Mouse (Mus musculus) testis, adult 2 months (tissue): ENCODE data around the gene Ripor2. TPM values are rescaled to one million over a fixed set of nuclear protein-coding genes. Genes with fewer than 3 reads are reported as not detected.

ENCODE experiments used
- H3K27ac ChIP-seq: fragments of 200-500 bp; 2 replicates; pipeline ENCODE4 v1.5.1; 2012; ENCODE audit warnings: low read depth, low read length; ENCODE audit not compliant: control insufficient read depth, insufficient read depth
- H3K27me3 ChIP-seq: fragments of 200-500 bp; 2 replicates; pipeline ENCODE4 v1.6.1; 2012; ENCODE audit warnings: mild to moderate bottlenecking, low read length, moderate library complexity; ENCODE audit not compliant: control insufficient read depth, insufficient read depth
- H3K36me3 ChIP-seq: fragments of 200-500 bp; 2 replicates; pipeline ENCODE4 v1.6.1; 2012; ENCODE audit warnings: mild to moderate bottlenecking, low read length; ENCODE audit not compliant: control insufficient read depth, insufficient read depth
- H3K4me1 ChIP-seq: fragments of 200-500 bp; 2 replicates; pipeline ENCODE4 v1.6.1; 2012; ENCODE audit warnings: low read length; ENCODE audit not compliant: control insufficient read depth, insufficient read depth
- H3K4me3 ChIP-seq: fragments of 200-500 bp; 2 replicates; pipeline ENCODE4 v1.5.1; 2012; ENCODE audit warnings: low read depth, mild to moderate bottlenecking, low read length, moderate library complexity, mixed read lengths; ENCODE audit not compliant: control insufficient read depth
- CTCF ChIP-seq: fragments of 200-500 bp; IDR thresholded peaks from 2 replicates; pipeline ENCODE4 v1.5.1; 2012; ENCODE audit warnings: low read depth, mild to moderate bottlenecking, inconsistent platforms, low read length, moderate library complexity; ENCODE audit not compliant: control insufficient read depth, insufficient read depth, insufficient replicate concordance
- POLR2A ChIP-seq: fragments of 200-500 bp; IDR thresholded peaks from 2 replicates; pipeline ENCODE4 v1.6.1; 2012; ENCODE audit warnings: low read depth, mild to moderate bottlenecking, inconsistent platforms, low read length, moderate library complexity; ENCODE audit not compliant: control insufficient read depth
- polyA plus RNA-seq: library from polyadenylated mRNA; depleted of rRNA; stranded (reverse); fragments of >200 nt; gene quantifications from 2 replicates; pipeline ENCODE4 v1.2.3, GENCODE M21; 2012

Ripor2 gene
- polyA plus RNA-seq, 1 experiment = 2.1 TPM

DNA sequence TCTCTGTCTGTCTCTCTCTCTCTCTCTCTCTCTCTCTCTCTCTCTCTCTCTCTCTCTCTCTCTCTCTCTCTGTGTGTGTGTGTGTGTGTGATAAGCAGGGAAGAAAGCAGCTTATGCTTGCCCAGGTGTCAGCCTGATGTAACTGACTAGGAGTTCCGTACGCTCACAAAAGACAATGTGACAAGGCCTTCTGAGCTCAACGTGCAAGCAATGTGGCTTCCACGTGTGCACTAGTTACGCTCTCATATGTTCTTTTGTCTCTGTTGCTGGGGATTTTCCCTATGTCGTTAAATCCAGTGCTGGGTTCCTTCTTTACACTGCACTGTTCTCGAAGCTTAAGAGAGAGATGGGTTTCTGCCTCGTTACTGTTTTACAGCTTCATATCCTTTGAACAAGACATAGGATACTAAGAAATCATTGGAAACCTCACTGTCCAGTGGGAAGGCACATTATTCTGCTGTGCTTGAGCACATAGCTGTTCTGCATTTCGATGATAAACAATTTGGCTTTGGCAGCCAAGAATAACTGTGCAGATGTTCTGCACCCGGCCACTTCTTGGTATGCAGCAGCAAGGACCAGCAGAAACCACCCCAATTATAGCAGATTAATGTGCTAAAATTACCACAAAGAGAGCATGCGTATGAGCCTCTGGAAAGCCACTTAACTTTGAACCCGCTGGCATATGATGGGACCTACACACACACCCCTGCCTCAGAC is 73.1 kb downstream of the Ripor2 start:
- Histone ChIP-seq H3K36me3 (no peaks in the 10 kb centered on the region), H3K4me1 (no peaks in the 10 kb centered on the region), H3K4me3 (no peak overlapping the region), H3K27me3 (no peaks in the 10 kb centered on the region), H3K27ac (no peak overlapping the region)
- TF ChIP-seq CTCF (no peak), POLR2A (no peak)

DNA sequence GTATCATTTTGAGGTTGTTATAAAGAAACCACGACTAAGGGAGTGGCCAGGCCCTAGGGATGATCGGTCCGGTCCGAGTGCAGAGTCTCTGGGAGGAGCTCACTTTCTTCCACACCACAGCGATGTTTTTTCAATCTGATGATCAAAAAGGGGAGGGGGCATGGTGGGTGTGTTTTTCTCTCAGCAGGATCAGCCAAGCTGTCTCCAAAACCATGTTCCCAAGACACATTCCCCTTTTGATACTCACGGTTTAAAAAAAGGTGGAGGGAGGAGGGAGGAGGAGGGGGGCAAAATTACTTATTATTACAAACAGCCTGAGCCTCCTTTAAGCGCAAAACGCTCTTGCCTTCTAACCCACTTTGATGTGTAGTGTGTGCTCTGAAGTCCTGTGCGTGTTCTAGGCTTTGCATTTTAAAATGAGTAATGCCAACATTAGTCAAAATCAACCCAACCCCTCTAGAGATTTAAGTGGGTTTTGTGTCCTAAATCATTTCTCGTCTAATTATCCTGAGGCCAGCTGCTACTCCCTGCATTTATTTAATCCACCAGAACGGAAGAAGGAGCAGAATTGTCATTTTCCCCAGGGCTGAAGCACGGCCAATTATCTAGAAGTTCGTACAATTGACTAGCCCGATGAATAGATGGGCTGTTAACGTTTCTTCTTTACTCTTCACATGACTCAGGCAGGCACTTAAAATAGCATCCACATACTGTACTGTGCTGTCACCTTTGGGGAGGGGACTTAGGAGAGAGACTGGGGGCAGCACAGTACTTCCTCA is 74.9 kb downstream of the Ripor2 start:
- no peak overlapping the region for H3K4me3 ChIP-seq
- no peaks in the 10 kb centered on the region; the same call in 1 of the 2 replicates for H3K4me1 ChIP-seq
- TF ChIP-seq CTCF = no peak
- no peak for TF ChIP-seq POLR2A
- no peaks in the 10 kb centered on the region for H3K27me3 ChIP-seq
- no peak overlapping the region for H3K27ac ChIP-seq
- no peaks in the 10 kb centered on the region for H3K36me3 ChIP-seq

DNA sequence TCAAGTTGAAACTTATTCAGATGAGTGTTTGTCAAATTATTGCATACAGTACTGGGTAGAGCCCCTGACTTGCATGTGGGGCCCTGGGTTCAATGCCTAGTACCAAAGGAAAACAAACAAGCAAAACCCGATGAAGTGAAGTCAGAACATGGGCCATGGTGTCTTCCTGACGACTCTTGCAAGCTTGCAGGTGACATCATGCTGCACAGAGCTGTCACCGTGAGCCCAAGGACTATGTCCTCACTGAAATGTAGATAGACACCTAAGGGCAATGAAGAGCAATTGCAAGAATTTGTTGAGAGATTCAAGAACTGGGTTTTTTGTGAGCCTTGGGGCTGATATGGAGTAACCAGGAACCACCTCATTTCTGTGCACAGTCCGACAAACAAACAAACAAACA is 84.8 kb downstream of the Ripor2 start:
- no peak overlapping the region for H3K4me3 ChIP-seq
- H3K4me1 ChIP-seq = no peaks in the 10 kb centered on the region
- H3K36me3 ChIP-seq = no peaks in the 10 kb centered on the region
- H3K27me3 ChIP-seq = no peaks in the 10 kb centered on the region
- TF ChIP-seq POLR2A (no peak), CTCF (no peak)
- no peak overlapping the region for H3K27ac ChIP-seq

DNA sequence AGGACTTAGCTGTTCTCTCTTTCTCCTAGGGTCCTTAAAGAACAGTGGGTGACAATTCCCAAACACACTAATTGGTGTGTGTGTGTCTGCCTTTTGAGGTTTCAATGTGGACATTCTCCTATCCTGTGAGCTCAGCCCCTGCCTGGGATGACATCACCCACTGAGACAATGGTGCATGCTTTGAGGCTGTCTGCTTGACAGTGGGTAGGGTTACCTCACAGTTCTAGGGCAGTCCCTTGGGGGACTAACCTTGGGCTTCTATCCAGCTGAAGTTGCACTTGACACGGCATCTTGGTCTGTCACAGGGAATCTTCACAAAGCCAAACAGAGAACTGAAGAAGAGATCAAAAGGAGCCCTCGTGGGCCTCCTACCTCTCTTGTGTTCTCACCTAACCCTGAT is 86.6 kb downstream of the Ripor2 start:
- TF ChIP-seq CTCF (no peak), POLR2A (no peak)
- no peaks in the 10 kb centered on the region for H3K4me1 ChIP-seq
- H3K27ac ChIP-seq = no peak overlapping the region
- no peaks in the 10 kb centered on the region for H3K36me3 ChIP-seq
- no peaks in the 10 kb centered on the region for H3K27me3 ChIP-seq
- no peak overlapping the region for H3K4me3 ChIP-seq

DNA sequence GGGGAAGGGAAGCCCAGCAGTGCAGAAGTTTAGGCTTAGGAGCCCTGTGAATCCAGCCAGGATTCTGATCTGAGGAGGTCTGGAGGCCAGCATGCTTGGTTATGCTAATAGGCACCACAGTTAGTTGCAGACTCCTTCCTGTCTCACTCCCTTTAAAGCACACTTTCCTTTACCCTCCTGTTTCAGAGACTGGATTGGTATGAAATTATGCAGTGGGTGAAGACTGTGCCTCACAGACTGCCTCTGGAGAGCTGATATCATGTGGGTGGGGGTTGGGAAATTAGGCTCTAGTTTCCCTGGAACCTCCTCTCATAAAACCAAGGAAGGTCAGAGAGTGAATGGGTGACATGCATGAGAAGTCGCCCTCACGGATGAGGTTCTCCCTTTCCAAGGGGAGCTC is 88.7 kb downstream of the Ripor2 start:
- H3K36me3 ChIP-seq = no peaks in the 10 kb centered on the region
- H3K4me1 ChIP-seq = no peaks in the 10 kb centered on the region
- no peak for TF ChIP-seq POLR2A
- TF ChIP-seq CTCF = no peak
- no peak overlapping the region for H3K27ac ChIP-seq
- no peaks in the 10 kb centered on the region for H3K27me3 ChIP-seq
- H3K4me3 ChIP-seq = no peak overlapping the region

DNA sequence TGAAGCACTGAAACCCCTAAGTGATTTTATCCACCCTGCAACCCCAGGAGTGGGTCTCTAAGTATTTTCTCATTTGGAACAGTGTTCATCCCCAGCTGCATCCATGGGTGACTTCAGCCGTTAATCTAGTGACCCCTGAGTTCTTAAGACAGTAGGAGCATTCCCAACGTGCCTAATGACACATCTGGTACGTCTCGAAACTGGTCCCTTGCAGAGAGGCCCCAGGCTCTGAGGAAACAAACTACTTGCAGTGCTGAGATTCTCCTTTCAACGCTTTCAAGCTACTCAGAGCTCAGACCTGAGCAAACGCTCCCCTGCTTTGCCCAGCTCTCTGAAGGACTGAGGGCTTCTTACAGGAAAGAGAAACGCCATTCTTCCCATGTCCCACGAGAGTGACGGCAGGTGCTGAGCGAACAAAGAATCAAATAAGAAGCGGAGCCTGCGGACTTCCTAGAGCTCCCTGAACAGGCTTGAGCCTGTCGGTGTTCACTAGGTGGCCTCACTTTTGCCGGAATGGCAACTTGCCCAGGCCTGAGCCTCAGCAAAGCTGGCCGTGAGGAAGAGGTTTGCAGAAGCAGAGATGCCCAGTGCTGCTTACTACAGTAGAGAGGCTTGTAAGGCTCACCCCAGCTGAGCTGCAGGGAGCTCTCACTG is 97.2 kb downstream of the Ripor2 start:
- no peak overlapping the region for H3K27ac ChIP-seq
- H3K4me1 ChIP-seq = no peaks in the 10 kb centered on the region
- H3K36me3 ChIP-seq = no peaks in the 10 kb centered on the region
- TF ChIP-seq POLR2A (no peak), CTCF (no peak)
- H3K27me3 ChIP-seq = no peaks in the 10 kb centered on the region
- no peak overlapping the region for H3K4me3 ChIP-seq

DNA sequence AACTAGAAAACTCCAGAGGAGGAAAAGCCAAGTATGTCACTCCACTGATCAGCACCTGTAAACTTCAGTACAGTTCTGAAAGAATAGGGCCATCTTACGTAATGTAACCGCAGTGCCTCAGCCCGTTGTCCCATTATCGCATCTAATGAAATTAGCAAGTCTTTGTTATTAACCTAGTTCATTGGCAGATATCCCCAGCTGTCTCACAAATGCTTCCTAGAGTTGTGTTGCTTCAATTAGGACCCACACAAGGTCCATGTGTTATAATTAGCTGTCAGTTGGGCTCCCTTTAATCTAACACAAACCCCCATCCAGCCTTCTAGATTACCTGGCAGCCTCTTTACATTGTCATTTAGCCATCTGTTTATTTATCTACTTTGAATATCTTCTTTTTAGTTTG is 99.0 kb downstream of the Ripor2 start:
- TF ChIP-seq POLR2A (no peak), CTCF (no peak)
- H3K4me3 ChIP-seq = no peak overlapping the region
- no peak overlapping the region for H3K27ac ChIP-seq
- no peaks in the 10 kb centered on the region for H3K27me3 ChIP-seq
- no peaks in the 10 kb centered on the region for H3K36me3 ChIP-seq
- no peaks in the 10 kb centered on the region for H3K4me1 ChIP-seq
